Mouse (Mus musculus): ENCODE measurements around the gene Pi4k2a. TPM values are rescaled to one million over a fixed set of nuclear protein-coding genes. Genes with fewer than 3 reads are reported as not detected.

Gene Pi4k2a
- polyA plus RNA-seq, 2 experiments = 29.9 to 34.4 TPM

DNA sequence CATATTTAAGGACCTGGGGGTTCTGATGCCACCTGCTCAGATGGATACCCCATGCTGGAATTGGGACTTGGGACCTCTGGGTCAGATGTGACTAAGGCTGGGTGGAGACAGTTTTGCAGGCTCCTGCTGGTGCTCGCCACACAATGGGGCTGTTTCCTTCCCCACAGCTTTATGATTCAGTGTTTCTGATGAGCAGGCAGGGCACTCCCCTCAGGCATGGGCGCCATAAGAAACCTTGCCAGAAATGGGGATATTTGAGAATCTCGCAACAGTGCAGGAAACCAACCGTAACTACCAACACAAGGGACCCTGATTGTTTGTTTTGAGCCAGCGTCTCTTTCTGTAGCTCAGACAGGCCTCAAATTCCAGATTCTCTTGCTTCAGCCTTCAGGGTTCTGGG lies 40.8 kb downstream of the Pi4k2a start:
- Histone ChIP-seq H3K27ac (replicated peaks; ENCODE audit: low read depth, low read length) (no peak overlapping the region), H3K4me3 (replicated peaks; ENCODE audit: low read length) (no peak overlapping the region), H3K9me3 (ENCODE audit: control insufficient read depth, low read length) (no peaks in the 10 kb centered on the region), H3K36me3 (ENCODE audit: control insufficient read depth, insufficient read depth, low read length) (no peaks in the 10 kb centered on the region), H3K4me2 (replicated peaks; ENCODE audit: low read depth, low read length, severe bottlenecking) (no peak overlapping the region), H3K9ac (ENCODE audit: low read depth, low read length, severe bottlenecking) (no peak overlapping the region), H3K27me3 (ENCODE audit: control insufficient read depth, insufficient read depth, low read length) (no peaks in the 10 kb centered on the region), H3K4me1 (ENCODE audit: control insufficient read depth, insufficient read depth, low read length) (peaks cover 14% of the 10 kb centered on the region)
- 61% methylated on average over 5 of the region's 5 CpGs for WGBS
- DNase-seq (ENCODE audit: low spot score) (no peak), ATAC-seq (ENCODE audit: low FRiP score, low read depth) (no peak)
- TF ChIP-seq POLR2A (IDR thresholded peaks at IDR 0.05; ENCODE audit: borderline replicate concordance, extremely low read depth, insufficient read depth, insufficient read length) = no peak

DNA sequence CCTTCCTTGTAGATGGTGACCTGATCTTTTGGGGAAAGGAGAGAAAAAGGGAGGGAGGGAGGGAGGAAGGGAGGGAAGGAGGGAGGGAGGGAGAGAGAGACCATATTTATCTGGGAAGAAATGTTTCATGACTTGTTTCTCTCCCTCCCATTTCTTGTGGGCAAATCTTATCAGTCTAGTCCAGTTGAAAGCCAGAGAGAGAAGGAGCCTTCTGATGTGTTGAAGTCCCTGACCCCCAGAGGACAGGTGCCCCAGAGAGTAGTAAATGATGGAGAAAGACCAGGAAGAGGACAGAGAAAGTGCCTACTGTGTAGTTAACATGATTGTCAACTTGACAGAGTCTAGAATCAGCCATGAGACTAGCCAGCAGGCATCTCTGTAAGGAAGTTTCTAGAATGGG lies 44.8 kb downstream of the Pi4k2a start:
- Histone ChIP-seq H3K27me3 (ENCODE audit: control insufficient read depth, insufficient read depth, low read length) (no peaks in the 10 kb centered on the region), H3K27ac (replicated peaks; ENCODE audit: low read depth, low read length) (no peak overlapping the region), H3K36me3 (ENCODE audit: control insufficient read depth, insufficient read depth, low read length) (no peaks in the 10 kb centered on the region), H3K4me3 (replicated peaks; ENCODE audit: low read length) (no peak overlapping the region), H3K9me3 (ENCODE audit: control insufficient read depth, low read length) (no peaks in the 10 kb centered on the region), H3K4me2 (replicated peaks; ENCODE audit: low read depth, low read length, severe bottlenecking) (no peak overlapping the region), H3K4me1 (ENCODE audit: control insufficient read depth, insufficient read depth, low read length) (peaks cover 2% of the 10 kb centered on the region), H3K9ac (ENCODE audit: low read depth, low read length, severe bottlenecking) (no peak overlapping the region)
- no peak for ATAC-seq (ENCODE audit: low FRiP score, low read depth)
- TF ChIP-seq POLR2A (IDR thresholded peaks at IDR 0.05; ENCODE audit: borderline replicate concordance, extremely low read depth, insufficient read depth, insufficient read length) = no peak
- no peak for DNase-seq (ENCODE audit: low spot score)

DNA sequence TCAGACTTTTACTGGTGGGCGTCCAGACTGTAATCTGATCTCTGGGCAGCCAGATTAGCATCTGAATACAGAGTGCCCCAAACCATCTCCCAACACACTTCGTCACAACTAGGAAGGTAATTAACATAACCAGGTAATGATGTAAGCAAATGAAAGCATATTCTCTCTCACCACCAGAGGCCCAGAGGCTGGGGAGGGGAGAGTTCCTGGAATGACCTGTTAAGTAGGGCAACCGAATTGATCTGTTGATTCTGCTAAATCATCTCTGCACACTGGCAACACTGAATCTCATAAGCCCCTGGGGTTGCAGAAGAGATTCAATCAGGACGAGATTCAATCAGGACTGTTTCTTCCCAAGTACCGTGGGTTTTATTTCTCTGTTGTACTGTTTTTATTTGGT lies 45.9 kb downstream of the Pi4k2a start:
- ATAC-seq (ENCODE audit: low FRiP score, low read depth) (no peak), DNase-seq (ENCODE audit: low spot score) (no peak)
- no peak overlapping the region for H3K9ac ChIP-seq (ENCODE audit: low read depth, low read length, severe bottlenecking)
- H3K9me3 ChIP-seq (ENCODE audit: control insufficient read depth, low read length) = no peaks in the 10 kb centered on the region
- WGBS = 27% methylated on average over 5 of the region's 5 CpGs
- H3K4me1 ChIP-seq (ENCODE audit: control insufficient read depth, insufficient read depth, low read length) = no peaks in the 10 kb centered on the region
- no peak overlapping the region for H3K27ac ChIP-seq (replicated peaks; ENCODE audit: low read depth, low read length)
- no peak for TF ChIP-seq POLR2A (IDR thresholded peaks at IDR 0.05; ENCODE audit: borderline replicate concordance, extremely low read depth, insufficient read depth, insufficient read length)
- H3K27me3 ChIP-seq (ENCODE audit: control insufficient read depth, insufficient read depth, low read length) = no peaks in the 10 kb centered on the region
- H3K4me2 ChIP-seq (replicated peaks; ENCODE audit: low read depth, low read length, severe bottlenecking) = no peak overlapping the region
- H3K4me3 ChIP-seq (replicated peaks; ENCODE audit: low read length) = no peak overlapping the region
- no peaks in the 10 kb centered on the region for H3K36me3 ChIP-seq (ENCODE audit: control insufficient read depth, insufficient read depth, low read length)

DNA sequence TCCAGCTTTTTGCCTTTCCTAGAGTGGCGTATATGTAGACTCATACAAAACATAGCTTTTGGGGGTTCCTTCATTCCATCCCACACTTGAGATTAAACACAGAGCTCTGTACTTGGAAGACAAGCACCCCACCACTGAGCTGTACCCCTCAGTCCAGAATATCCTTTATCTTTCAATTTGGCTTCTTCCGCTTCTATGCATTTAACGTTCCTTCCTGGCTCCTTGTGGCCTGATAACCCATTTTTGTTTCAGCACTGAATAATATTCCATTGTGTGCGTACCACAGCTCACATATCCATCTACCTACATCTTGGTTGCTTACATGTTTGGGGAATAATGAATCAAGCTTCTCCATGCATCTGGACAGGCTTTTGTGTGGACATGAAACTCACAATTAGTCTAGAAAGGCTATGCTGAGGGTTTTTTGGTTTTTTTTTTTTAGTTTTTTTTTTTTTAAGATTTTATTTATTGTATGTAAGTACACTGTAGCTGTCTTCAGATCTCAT lies 47.0 kb downstream of the Pi4k2a start:
- 93% methylated on average over 4 of the region's 4 CpGs for WGBS
- ATAC-seq (ENCODE audit: low FRiP score, low read depth) = no peak
- Histone ChIP-seq H3K27me3 (ENCODE audit: control insufficient read depth, insufficient read depth, low read length) (no peaks in the 10 kb centered on the region), H3K4me3 (replicated peaks; ENCODE audit: low read length) (no peak overlapping the region), H3K9me3 (ENCODE audit: control insufficient read depth, low read length) (no peaks in the 10 kb centered on the region), H3K9ac (ENCODE audit: low read depth, low read length, severe bottlenecking) (no peak overlapping the region), H3K4me2 (replicated peaks; ENCODE audit: low read depth, low read length, severe bottlenecking) (no peak overlapping the region), H3K27ac (replicated peaks; ENCODE audit: low read depth, low read length) (no peak overlapping the region), H3K36me3 (ENCODE audit: control insufficient read depth, insufficient read depth, low read length) (no peaks in the 10 kb centered on the region), H3K4me1 (ENCODE audit: control insufficient read depth, insufficient read depth, low read length) (no peaks in the 10 kb centered on the region)
- no peak for TF ChIP-seq POLR2A (IDR thresholded peaks at IDR 0.05; ENCODE audit: borderline replicate concordance, extremely low read depth, insufficient read depth, insufficient read length)
- DNase-seq (ENCODE audit: low spot score) = no peak

DNA sequence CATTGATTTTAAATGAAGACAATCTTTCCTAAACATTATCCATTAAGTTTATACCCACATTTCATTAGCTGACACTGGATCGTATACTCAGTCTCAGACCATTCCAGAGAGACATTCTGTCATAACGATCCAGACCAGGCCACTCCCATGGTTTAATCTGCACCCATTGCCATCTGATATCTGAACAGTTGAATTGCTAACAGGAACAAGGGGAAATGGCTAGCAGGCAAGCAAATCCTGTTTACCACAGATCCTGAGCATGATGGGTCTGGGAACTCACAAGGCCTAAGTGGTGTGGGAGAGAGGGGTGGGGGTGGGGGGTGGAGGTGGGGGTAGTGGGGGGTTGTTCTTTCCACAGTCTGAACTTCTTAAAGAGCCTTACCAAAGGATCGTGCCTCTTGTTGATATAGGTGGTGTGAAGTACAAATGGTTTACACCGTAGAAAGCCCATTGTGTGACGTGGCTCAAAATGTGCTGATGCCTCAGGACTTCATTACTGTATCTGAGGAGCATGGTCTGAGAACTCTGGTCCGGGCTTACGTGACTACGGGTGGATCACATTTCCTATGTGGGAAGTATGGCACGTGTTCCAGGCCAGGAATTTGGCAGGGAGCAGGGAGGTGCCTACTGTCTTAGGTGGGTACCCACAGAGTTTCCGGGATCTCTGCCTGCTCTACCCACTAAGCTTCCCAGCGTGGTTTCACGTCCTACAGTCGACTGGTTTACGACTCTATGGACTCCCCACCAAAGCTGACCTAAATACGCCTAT lies 48.4 kb downstream of the Pi4k2a start:
- Histone ChIP-seq H3K27me3 (ENCODE audit: control insufficient read depth, insufficient read depth, low read length) (no peaks in the 10 kb centered on the region), H3K4me3 (replicated peaks; ENCODE audit: low read length) (no peak overlapping the region), H3K27ac (replicated peaks; ENCODE audit: low read depth, low read length) (no peak overlapping the region), H3K4me1 (ENCODE audit: control insufficient read depth, insufficient read depth, low read length) (no peaks in the 10 kb centered on the region), H3K9ac (ENCODE audit: low read depth, low read length, severe bottlenecking) (no peak overlapping the region), H3K4me2 (replicated peaks; ENCODE audit: low read depth, low read length, severe bottlenecking) (no peak overlapping the region), H3K9me3 (ENCODE audit: control insufficient read depth, low read length) (no peaks in the 10 kb centered on the region), H3K36me3 (ENCODE audit: control insufficient read depth, insufficient read depth, low read length) (no peaks in the 10 kb centered on the region)
- no peak for TF ChIP-seq POLR2A (IDR thresholded peaks at IDR 0.05; ENCODE audit: borderline replicate concordance, extremely low read depth, insufficient read depth, insufficient read length)
- WGBS = 85% methylated on average over 15 of the region's 15 CpGs
- DNase-seq (ENCODE audit: low spot score) (no peak), ATAC-seq (ENCODE audit: low FRiP score, low read depth) (no peak)
